Mouse (Mus musculus): ENCODE results near the gene Cd2. TPM values are rescaled to one million over a fixed set of nuclear protein-coding genes. Genes with fewer than 3 reads are reported as not detected.

The Cd2 gene
- total RNA-seq, 1 experiment from 2014 or later = 0.33 TPM

GRCm38 (mm10) chr3:101274041-101274770 is 13.5 kb downstream of the Cd2 start:
- DNase-seq = no peak

- no peak for DNase-seq
Observed at GRCm38 (mm10) chr3:101272166-101272565, 15.6 kb downstream of the Cd2 start.

DNA sequence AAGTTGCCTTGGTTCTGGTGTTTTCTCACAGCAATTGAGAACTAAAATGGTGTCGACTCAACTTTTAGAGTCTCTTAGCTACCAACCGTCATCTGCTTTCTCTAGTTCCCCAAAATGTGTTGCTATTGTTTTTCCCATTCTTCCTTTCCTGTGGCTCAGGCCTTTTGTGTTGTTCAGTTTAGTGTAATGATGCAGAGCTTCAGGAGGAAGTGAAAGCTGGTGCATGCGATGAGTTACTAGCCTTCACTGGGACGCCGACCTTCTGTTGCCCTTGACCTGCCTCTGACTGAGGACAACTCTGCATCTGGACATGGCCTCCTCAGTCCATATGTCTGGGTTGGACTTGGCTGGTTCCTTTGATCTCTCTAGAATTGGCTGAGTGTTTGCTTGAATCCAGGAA is 16.9 kb downstream of the Cd2 start:
- no peak for DNase-seq

- DNase-seq = no peak
Observed at GRCm38 (mm10) chr3:101268361-101268760, 19.4 kb downstream of the Cd2 start.

DNA sequence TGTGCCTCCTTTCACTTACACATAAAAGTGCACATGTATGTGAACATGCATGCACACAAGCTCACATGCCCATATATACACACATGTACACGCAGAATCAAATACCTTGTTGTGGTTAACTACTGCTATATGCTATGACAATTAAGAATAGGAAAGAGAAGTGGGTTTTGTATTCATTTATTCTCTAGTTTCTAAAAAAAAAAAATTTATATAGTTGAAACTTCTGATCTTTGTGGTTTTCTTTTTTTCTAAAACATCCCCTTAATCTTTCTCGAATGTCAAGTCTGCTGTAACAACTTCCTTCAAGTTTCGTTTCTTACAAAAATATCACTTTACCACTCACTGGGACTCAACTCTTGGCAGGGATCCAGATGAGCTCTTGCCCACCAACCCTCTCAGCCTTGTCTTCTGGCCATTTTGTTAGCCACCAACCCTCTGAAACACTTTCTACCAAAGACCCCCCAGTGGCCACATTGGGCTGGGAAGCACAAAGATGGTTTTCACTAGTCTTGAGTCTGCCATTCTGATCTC is 22.1 kb downstream of the Cd2 start:
- DNase-seq = no peak

DNA sequence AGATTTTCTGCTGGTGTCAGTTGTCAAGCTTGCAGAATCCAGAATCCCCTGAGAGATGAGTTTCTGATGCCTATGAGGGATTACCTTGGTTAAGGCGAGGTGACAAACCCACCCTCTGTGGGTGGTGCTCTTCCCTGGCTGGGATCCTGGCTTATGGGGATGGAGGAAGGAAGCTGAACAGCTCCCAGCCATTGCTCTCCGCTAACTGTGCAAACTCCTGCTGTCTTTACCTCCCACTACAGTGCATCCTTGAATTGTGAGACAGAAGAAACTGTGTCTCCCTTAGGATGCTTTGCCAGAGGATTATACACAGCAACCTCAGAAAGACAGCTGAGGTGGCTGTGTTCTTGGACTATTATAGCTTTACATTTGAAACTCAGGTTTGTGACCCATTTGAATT is 28.8 kb downstream of the Cd2 start:
- DNase-seq = no peak

GRCm38 (mm10) chr3:101256090-101256489 is 31.6 kb downstream of the Cd2 start:
- DNase-seq = no peak

DNA sequence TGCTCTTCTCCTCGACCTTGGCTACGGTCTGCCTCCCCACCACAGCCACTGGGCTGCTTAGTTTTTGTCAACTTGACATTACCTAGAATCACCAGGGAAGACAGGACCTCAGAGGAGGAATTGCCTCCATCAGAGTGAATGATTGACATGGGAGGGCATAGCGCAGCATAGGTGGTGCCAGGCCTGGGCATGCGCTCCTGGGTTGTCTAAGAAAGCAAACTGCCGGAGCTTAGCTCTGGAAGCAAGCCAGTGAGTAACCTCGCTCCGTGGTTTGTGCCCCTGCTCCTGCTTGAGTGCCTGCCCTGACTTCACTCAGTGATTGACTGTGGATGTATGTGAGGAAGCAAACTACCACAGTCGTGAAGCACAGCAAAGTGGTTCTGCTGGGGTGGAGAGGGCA is 35.6 kb downstream of the Cd2 start:
- no peak for DNase-seq

DNA sequence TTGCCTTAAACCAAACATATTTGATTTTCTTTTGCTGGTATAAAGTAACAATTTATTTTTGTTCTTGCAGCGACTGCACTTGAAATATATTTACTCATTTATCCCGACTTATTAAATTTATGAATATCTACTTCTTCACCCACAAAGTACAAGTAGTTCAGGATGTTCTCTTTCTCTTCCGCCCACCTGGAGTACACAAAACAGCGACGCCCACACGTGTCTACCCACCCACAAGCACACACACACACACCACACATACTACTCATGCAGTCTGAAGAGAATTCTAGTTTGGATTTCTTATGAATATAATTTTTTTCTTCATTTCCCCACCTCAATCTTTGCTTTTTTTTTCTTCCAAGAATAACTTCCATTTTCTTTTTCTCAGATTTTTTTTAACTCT is 37.9 kb downstream of the Cd2 start:
- no peak for DNase-seq

GRCm38 (mm10) chr3:101245212-101245611 is 42.5 kb downstream of the Cd2 start:
- DNase-seq = no peak

- DNase-seq = no peak
Observed at GRCm38 (mm10) chr3:101243002-101243401, 44.7 kb downstream of the Cd2 start.

GRCm38 (mm10) chr3:101241866-101242265 is 45.9 kb downstream of the Cd2 start:
- no peak for DNase-seq

DNA sequence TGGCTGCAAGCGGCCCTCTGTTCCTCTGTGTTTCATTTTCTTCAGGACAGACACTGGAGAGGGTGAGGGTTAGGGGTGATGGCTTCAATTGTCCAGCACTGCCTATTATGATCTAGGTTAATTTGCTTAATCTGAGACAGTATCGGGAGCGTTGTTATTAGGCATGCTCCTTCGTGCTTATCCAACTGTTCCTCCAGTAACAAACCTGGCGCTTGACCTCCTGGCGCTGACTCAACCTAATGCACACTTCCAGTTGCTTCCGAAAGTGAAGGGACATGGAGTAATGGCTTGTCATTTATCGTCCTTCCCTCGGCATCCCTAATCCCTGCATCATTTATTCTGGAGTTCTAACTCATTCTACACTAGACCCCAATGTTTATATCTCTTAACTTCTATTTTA is 46.9 kb downstream of the Cd2 start:
- no peak for DNase-seq

DNA sequence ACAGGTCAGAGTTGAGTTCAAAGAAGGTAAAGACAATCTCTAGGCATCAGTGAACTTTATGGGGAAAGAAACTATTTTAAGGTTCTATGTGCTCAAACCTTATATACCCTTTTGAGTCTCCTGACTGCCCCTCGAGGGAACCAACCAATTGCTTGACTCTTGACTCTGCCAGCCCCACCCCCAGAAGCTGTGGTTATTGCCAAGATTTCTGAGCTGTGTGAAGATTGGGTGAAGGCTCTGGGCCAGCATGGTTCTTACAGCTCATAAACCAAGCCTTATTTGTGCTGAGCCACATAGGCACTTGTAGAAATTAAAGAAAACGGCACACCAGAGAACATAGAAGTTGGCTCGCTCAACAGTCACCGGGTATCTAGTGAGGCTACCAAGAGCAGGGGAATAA is 48.5 kb downstream of the Cd2 start:
- DNase-seq = no peak

DNA sequence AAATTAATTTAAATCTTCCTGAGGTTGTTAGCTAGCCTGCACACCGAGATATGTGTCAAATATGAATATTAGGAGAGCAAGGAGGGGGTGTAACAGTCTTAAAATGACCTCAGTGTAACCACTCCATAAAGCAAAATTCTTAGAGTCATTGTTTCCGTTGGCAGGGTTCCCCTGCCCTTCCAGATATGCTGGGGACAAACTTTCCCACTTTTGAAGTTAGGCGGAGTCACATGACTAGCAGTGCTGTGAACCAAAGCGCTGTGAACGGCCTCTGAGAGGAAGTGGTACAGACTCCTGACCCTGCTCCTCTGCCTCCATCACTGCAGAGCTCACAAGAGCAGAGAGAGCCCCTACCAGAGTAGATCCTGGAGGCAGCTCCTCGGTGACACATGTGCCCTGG is 49.0 kb downstream of the Cd2 start:
- DNase-seq = no peak

GRCm38 (mm10) chr3:101236995-101237808 is 50.5 kb downstream of the Cd2 start:
- DNase-seq = no peak

DNA sequence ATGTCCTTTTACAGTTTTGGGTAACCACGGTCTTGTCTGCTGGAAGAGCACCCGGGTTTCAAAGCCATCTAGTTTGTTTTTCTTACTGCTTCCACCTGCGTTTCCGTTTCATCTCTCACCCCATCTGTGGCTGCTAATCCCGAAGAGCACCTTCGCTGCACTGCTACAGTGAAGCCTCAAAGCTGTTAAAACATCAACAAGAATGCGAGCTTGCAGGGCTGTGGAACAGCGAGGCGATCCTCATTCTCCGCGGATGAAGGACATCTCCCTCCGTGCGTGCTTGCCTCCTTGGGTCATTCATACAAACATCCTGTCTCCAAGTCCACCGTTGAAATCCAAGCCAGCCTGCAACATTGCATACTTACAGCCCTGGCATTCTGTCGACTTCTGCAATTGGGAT is 51.5 kb downstream of the Cd2 start:
- no peak for DNase-seq

DNA sequence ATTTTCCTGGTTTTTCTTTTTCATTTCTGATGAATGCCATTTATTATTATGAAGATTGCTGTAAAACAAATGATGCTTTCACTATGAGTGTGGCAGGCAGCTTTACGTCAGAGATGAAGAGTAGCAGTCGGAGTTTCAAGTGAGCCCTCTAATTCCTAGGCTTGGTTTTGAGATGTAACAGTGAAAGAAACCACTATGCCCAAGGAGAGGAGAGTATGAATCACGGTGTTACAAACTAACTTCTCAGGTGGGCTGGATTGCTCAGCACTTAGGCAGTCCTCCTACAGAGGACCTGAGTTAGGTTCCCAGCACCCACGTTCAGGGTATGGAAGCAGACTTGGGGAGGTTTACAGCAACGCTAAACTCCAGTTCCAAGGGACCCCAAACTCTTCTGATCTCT is 52.4 kb downstream of the Cd2 start:
- DNase-seq = no peak

GRCm38 (mm10) chr3:101233424-101233823 is 54.3 kb downstream of the Cd2 start:
- DNase-seq = no peak

DNA sequence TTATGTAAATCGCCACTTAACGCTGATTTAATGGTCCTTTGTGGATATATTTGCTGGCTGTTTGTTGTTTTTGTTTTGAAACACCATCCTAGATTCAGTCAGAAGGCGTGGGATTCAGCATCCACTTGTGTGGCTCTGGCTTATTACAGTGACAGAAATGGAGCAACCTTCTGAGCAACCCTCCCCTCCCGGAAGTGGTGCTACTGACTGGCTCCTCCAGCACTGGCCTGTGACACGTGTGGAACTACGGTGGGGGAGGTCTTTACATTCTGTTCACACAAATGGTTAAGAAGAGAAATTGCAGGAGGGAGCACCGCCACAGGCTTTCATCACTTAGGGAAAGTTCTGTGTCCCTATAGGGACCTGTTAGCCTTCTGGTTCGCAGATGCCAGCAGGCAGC is 55.2 kb downstream of the Cd2 start:
- no peak for DNase-seq

GRCm38 (mm10) chr3:101230201-101230600 is 57.5 kb downstream of the Cd2 start:
- DNase-seq = no peak

DNA sequence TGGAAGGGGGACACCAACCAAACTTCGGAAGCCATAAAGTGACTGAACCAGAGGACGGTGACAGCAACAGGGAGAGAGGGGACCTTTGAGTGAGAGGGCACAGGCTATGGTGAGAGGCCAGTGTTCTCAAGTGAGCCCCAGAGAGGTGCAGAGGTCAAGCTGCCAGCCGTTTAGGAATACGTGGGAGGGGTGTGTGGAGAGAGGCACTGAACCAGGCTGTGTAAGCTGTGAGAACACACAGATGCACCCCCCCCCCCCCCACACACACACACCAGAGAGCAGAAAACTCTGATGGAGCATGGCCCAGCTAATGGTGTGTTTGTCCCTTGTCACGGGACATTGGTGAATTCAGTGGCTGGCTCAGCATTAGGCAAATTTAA is 58.2 kb downstream of the Cd2 start:
- no peak for DNase-seq

GRCm38 (mm10) chr3:101228868-101229550 is 58.7 kb downstream of the Cd2 start:
- no peak for DNase-seq

All from adrenal gland, postnatal 25 days (tissue).